Mouse (Mus musculus) liver, embryonic 15.5 days (tissue): ENCODE measurements around the gene Tmem273. TPM values are rescaled to one million over a fixed set of nuclear protein-coding genes. Genes with fewer than 3 reads are reported as not detected.

Experiments used
- ATAC-seq: fragments of 200-750 bp; cut with Nextera tagmentation; 2 replicates; pipeline ENCODE4 v1.8.0; 2017; ENCODE audit warnings: moderate number of reproducible peaks, mild to moderate bottlenecking, moderate library complexity; ENCODE audit not compliant: insufficient read depth
- H3K27ac ChIP-seq: fragments of 300-500 bp; sonication (generic); replicated peaks from 2 replicates; pipeline ENCODE4 v1.5.1; 2015; ENCODE audit warnings: mild to moderate bottlenecking, inconsistent platforms
- H3K27me3 ChIP-seq: fragments of 300-500 bp; sonication (generic); 2 replicates; pipeline ENCODE4 v1.6.1; 2015; ENCODE audit warnings: mild to moderate bottlenecking, inconsistent platforms
- H3K36me3 ChIP-seq: fragments of 300-500 bp; sonication (generic); replicated peaks from 2 replicates; pipeline ENCODE4 v1.6.1; 2015; ENCODE audit warnings: moderate library complexity, mild to moderate bottlenecking, inconsistent platforms
- H3K4me1 ChIP-seq: fragments of 300-500 bp; sonication (generic); replicated peaks from 2 replicates; pipeline ENCODE4 v1.6.1; 2015; ENCODE audit warnings: inconsistent platforms
- H3K4me2 ChIP-seq: fragments of 300-500 bp; sonication (generic); 2 replicates; pipeline ENCODE4 v1.6.1; 2015; ENCODE audit warnings: moderate library complexity, mild to moderate bottlenecking, inconsistent platforms
- H3K4me3 ChIP-seq: fragments of 300-500 bp; sonication (generic); replicated peaks from 2 replicates; pipeline ENCODE4 v1.5.1; 2015; ENCODE audit warnings: mild to moderate bottlenecking, inconsistent platforms
- H3K9ac ChIP-seq: fragments of 300-500 bp; sonication (generic); 2 replicates; pipeline ENCODE4 v1.6.1; 2015; ENCODE audit warnings: moderate library complexity, mild to moderate bottlenecking, inconsistent platforms
- H3K9me3 ChIP-seq: fragments of 300-500 bp; sonication (generic); replicated peaks from 2 replicates; pipeline ENCODE4 v1.6.1; 2016; ENCODE audit warnings: inconsistent platforms
- WGBS: fragments of 180-500 bp; shearing (Covaris S2); methylation state at CpG from one replicate; pipeline ENCODE4 v1.1.7; 2015; ENCODE audit warnings: mixed read lengths; ENCODE audit not compliant: insufficient replicate concordance; 5-methylcytosine and 5-hydroxymethylcytosine counted together
- polyA plus RNA-seq: library from polyadenylated mRNA; unstranded; fragments of >200 nt; fragmentation: Nextera tagmentation; extraction: Ambion mirVana; gene quantifications from 2 replicates; pipeline ENCODE4 v1.2.1, GENCODE M21; 2015

Tmem273 gene
- polyA plus RNA-seq, 1 experiment from 2014 or later: 1.3 TPM

DNA sequence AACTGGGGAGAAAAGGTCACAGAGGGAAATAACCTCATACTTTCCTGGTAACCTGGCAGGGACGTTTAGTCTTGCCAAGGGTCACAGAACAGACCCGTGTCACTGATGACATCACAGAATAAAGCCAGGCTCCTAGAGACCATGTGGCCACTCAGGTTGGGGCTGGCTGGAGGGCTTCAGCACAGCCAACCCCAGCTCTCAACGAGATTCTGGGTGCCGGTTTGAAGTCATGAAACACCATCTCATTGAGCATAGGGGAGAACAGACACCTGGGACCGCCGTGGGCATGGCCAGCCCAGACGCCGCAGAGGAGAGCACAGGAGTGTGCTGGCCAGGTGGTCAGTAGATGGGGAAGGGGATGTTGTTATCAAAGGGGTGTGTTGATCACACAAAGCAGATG lies 48.1 kb downstream of the Tmem273 start, which contains the start of gene Fam170b:
Gene Fam170b (plus strand): TSS at position 116 of the 400 bp plus-strand sequence.
- no peak within 1 kb of the TSS for H3K4me3 ChIP-seq
- no peaks in the 10 kb centered on the region for H3K9me3 ChIP-seq
- 0 out of 2 replicates have a peak, but pooled peaks cover under 1% of the 10 kb centered on the region for H3K4me1 ChIP-seq
- H3K4me2 ChIP-seq: no peak within 1 kb of the TSS
- H3K27me3 ChIP-seq: no peaks in the 10 kb centered on the region
- 64% methylated on average over 8 of the region's 8 CpGs for WGBS
- no peaks in the 10 kb centered on the region for H3K36me3 ChIP-seq
- H3K9ac ChIP-seq: no peak within 1 kb of the TSS
- no peak within 1 kb of the TSS for H3K27ac ChIP-seq
- no peak for ATAC-seq

GRCm38 (mm10) chr14:32835181-32835580 lies 49.4 kb downstream of the Tmem273 start:
- no peak overlapping the region for H3K4me2 ChIP-seq
- no peak for ATAC-seq

DNA sequence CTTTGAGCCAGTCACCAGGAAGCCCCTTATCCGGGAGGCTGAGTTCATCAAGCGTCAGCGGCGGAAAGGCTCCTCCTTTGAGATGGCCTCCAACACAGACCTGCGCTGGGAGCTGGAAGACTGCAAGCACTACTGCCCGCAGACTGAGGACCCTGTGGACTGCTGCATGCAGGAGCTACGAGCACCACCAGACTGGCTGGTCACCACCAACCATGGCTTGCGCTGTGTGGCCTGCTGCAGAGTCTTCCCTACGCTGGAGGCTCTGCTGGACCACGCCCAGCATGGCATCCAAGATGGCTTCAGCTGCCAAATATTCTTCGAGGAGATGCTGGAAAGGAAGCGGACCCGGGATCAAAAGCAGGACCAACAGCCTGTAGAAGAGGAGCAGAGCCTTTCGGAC lies 49.8 kb downstream of the Tmem273 start:
- Histone ChIP-seq H3K9ac (no peak overlapping the region), H3K4me2 (no peak overlapping the region), H3K4me3 (no peak overlapping the region), H3K27ac (no peak overlapping the region), H3K4me1 (no peaks in the 10 kb centered on the region), H3K9me3 (no peaks in the 10 kb centered on the region), H3K27me3 (no peaks in the 10 kb centered on the region), H3K36me3 (no peaks in the 10 kb centered on the region)
- no peak for ATAC-seq
- WGBS: 69% methylated on average over 14 of the region's 14 CpGs

More at GRCm38 (mm10) chr14:32835181-32835580, 49.4 kb downstream of the Tmem273 start:
- no peak overlapping the region for H3K9ac ChIP-seq
- no peaks in the 10 kb centered on the region for H3K27me3 ChIP-seq
- no peak overlapping the region for H3K27ac ChIP-seq
- H3K4me3 ChIP-seq: no peak overlapping the region
- no peaks in the 10 kb centered on the region for H3K9me3 ChIP-seq
- no peaks in the 10 kb centered on the region for H3K36me3 ChIP-seq
- H3K4me1 ChIP-seq: no peaks in the 10 kb centered on the region
- WGBS: 68% methylated on average over 14 of the region's 14 CpGs

GRCm38 (mm10) chr14:32836191-32836590 lies 50.4 kb downstream of the Tmem273 start:
- no peak overlapping the region for H3K4me3 ChIP-seq
- ATAC-seq: no peak
- no peaks in the 10 kb centered on the region for H3K4me1 ChIP-seq
- H3K9ac ChIP-seq: no peak overlapping the region
- H3K9me3 ChIP-seq: no peaks in the 10 kb centered on the region
- H3K27ac ChIP-seq: no peak overlapping the region
- H3K27me3 ChIP-seq: no peaks in the 10 kb centered on the region
- no peak overlapping the region for H3K4me2 ChIP-seq
- whole genome bisulfite sequencing: 69% methylated on average over 11 of the region's 11 CpGs
- H3K36me3 ChIP-seq: no peaks in the 10 kb centered on the region

GRCm38 (mm10) chr14:32842052-32842451 lies 56.3 kb downstream of the Tmem273 start:
- Histone ChIP-seq H3K27me3 (no peaks in the 10 kb centered on the region), H3K4me2 (no peak overlapping the region), H3K36me3 (no peaks in the 10 kb centered on the region), H3K9me3 (no peaks in the 10 kb centered on the region), H3K27ac (no peak overlapping the region), H3K4me1 (no peaks in the 10 kb centered on the region), H3K9ac (no peak overlapping the region), H3K4me3 (no peak overlapping the region)
- no peak for ATAC-seq

DNA sequence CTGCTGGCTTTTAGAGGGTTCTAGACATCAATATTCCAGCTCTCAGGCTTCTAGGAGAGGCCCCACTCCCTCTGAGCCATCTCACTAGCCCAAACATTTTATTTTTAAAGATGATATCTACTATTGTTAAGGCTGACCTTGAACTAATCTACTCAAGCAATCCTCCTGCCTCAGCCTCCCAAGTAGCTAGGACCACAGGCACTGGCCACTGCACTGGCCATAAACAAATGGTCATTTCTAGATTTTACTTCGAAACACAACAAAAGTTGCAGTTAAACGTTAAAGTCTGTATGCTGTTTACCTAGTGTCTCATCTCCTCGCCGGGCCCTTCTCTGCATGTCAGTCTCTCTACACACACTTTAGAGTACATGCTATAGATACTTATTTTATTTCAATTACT lies 68.3 kb downstream of the Tmem273 start:
- Histone ChIP-seq H3K27ac (no peak overlapping the region), H3K4me3 (no peak overlapping the region), H3K27me3 (peaks cover 39% of the 10 kb centered on the region), H3K9me3 (no peaks in the 10 kb centered on the region), H3K4me1 (no peaks in the 10 kb centered on the region), H3K36me3 (no peaks in the 10 kb centered on the region), H3K4me2 (no peak overlapping the region), H3K9ac (no peak overlapping the region)
- no peak for ATAC-seq
- 69% methylated on average over 4 of the region's 4 CpGs for WGBS

DNA sequence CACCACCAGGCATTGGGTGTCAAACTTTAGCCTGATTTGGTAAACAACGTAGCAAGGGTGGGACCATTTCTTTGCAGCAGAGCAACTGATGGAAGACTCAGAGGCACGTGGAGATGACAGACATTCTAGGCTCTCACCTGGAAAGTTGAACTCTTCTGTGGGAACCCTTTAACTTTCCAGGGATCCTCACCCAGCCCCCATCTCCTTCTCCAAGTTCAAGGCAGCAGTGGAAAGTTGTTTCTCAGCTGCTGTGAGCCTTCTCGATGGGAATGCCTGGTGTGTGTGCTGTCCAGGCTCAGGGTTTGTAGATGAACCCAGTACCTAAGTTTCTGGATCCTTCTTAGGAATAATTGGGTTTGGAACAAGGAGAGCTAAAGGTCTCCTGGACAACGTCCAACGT lies 70.5 kb downstream of the Tmem273 start:
- no peak for ATAC-seq
- WGBS: 23% methylated on average over 5 of the region's 5 CpGs
- H3K27me3 ChIP-seq: peaks cover 39% of the 10 kb centered on the region
- H3K4me3 ChIP-seq: peak overlapping the region; percentile 46; the same call in 1 of the 2 replicates
- no peaks in the 10 kb centered on the region for H3K4me1 ChIP-seq
- H3K9me3 ChIP-seq: no peaks in the 10 kb centered on the region
- H3K27ac ChIP-seq: no peak overlapping the region
- no peak overlapping the region for H3K9ac ChIP-seq
- peak overlapping the region; percentile 59; the same call in 1 of the 2 replicates for H3K4me2 ChIP-seq
- no peaks in the 10 kb centered on the region for H3K36me3 ChIP-seq

DNA sequence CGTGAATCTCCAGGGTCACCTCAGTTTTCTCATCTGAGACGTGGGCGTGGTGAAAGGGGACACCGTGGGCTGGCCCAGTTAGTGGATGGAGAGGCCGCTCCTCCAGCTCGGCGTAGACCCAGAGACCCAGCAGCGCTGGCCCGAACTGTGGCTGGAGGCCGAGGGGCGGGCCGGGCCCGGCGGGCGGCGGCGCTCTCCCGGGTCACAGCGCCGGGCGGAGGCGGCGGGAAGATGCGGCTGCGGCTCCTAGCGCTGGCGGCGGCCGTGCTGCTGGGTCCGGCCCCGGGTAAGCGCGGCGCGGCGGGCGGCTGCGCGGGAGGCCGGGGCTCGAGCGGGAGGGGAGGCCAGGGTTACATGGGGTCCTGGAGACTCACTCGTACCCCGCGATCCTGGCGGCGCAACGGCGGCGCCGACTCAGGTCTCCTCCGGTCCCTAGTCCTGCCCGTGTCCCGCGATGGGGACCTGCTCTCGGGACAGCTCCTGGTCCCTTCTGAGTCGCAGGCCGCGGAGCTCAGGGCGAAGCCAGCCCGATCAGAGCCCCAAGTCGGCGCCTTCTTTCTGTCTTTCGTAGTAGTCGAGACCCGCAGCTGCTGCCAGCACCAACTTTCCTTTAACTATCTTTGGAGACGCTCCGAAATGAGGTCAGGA lies 71.0 kb downstream of the Tmem273 start, which contains the start of gene Vstm4:
Gene Vstm4 (plus strand): TSS at position 76 of the 648 bp plus-strand sequence.
- H3K27ac ChIP-seq: no peak within 1 kb of the TSS
- peak; percentile 40; the same call in 1 of the 2 replicates for ATAC-seq
- H3K36me3 ChIP-seq: no peaks in the 10 kb centered on the region
- 1% methylated on average over 55 of the region's 68 CpGs for WGBS
- H3K9me3 ChIP-seq: no peaks in the 10 kb centered on the region
- no peaks in the 10 kb centered on the region for H3K4me1 ChIP-seq
- H3K27me3 ChIP-seq: peaks cover 39% of the 10 kb centered on the region
- peak within 1 kb of the TSS; percentile 46 for H3K4me3 ChIP-seq
- H3K4me2 ChIP-seq: peak within 1 kb of the TSS; percentile 59
- H3K9ac ChIP-seq: no peak within 1 kb of the TSS

DNA sequence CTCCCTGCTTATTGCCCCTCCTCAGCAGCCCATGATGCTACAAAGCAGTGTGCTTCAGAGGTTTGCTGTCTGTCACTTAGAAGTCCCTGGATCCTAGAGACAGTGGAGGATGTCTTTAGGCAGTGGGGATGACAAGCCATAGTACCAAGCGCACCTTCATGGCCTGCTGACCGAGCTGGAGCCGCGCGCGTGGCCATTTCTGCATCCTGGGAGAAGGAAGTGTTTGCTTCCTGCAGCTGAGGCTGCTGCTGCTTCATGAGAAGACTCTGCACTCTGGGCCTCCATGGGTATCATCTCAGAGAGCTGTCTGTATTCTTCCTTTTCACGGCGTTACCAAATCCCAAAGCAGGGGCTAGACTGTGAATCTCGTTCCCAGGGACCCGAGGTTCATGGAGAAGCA lies 72.6 kb downstream of the Tmem273 start:
- no peaks in the 10 kb centered on the region for H3K9me3 ChIP-seq
- no peak overlapping the region for H3K4me3 ChIP-seq
- no peak overlapping the region for H3K27ac ChIP-seq
- ATAC-seq: no peak
- 73% methylated on average over 10 of the region's 10 CpGs for WGBS
- H3K9ac ChIP-seq: no peak overlapping the region
- peaks cover 39% of the 10 kb centered on the region for H3K27me3 ChIP-seq
- no peak overlapping the region for H3K4me2 ChIP-seq
- H3K36me3 ChIP-seq: no peaks in the 10 kb centered on the region
- H3K4me1 ChIP-seq: no peaks in the 10 kb centered on the region

DNA sequence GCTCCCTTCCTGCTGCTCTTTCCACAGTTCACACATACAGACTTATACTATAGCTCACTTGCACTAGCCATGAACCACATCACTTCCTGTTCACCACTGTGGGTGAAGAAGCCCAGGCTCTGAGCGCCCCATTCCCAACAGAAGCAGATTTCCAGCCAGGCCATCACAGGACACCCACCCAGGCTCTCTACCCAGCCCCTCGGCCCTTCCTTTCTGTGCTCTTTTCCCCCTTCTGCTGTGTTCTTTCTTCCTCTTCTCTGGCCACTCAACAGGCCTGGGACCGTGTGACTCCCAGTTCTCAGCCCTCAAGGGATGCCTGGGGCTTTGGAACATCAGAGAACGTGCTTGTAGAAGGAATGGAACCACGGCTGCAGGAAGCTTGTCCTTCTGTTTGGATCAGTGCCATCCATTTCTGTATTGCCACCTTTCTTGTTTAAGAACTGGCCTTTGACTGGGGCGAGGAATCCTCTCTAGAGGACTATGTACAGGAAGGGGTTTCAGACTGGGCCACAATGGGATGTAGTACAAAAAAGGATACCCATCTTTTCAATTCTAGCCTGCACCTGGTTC lies 73.3 kb downstream of the Tmem273 start:
- ATAC-seq: no peak
- no peak overlapping the region for H3K4me2 ChIP-seq
- no peak overlapping the region for H3K9ac ChIP-seq
- WGBS: 43% methylated on average over 6 of the region's 6 CpGs
- H3K36me3 ChIP-seq: no peaks in the 10 kb centered on the region
- H3K27ac ChIP-seq: no peak overlapping the region
- peaks cover 39% of the 10 kb centered on the region for H3K27me3 ChIP-seq
- no peaks in the 10 kb centered on the region for H3K4me1 ChIP-seq
- no peak overlapping the region for H3K4me3 ChIP-seq
- H3K9me3 ChIP-seq: no peaks in the 10 kb centered on the region

DNA sequence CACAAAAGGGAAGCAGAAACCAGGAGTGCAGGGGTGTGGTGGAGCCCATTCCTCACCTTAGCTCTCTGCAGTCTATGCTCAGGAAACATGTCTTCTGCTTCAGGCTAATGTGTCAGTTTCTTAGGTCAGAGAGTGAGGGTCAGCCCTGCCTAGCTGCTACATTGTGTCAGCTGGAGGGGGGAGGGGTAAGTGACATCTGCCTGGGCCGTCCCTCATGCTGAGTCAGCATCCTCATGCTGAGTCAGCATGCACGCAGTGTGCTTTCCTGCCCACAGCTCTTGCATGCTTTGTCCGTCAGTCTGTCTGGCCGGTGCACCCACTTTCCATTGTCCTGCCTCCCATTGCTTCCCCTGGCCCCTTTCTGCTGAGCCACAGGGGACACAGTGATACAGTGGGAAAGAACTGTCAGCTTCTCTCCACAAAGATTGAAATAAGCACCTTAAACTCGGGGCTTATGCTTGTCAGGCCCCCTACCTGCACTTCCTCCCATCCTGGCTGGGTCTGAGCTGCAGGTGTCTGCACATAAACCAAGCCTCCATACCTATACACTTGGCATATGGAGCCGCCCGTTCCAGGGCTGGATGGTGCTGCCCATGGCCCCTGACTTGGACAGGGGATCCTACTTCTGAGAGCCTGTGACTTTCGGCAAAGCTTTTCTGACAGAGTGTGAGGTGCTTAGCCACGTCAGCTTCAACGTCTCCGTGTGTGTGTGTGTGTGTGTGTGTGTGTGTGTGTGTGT lies 74.2 kb downstream of the Tmem273 start:
- Histone ChIP-seq H3K4me3 (no peak overlapping the region), H3K27me3 (peaks cover 39% of the 10 kb centered on the region), H3K4me1 (no peaks in the 10 kb centered on the region), H3K36me3 (no peaks in the 10 kb centered on the region), H3K27ac (peak overlapping the region; percentile 48; the same call in 1 of the 2 replicates), H3K9ac (no peak overlapping the region), H3K4me2 (no peak overlapping the region), H3K9me3 (no peaks in the 10 kb centered on the region)
- WGBS: 41% methylated on average over 11 of the region's 11 CpGs
- ATAC-seq: no peak
